19 mouse cellular contexts compared by ENCODE assay signal in the genomic region with DNA sequence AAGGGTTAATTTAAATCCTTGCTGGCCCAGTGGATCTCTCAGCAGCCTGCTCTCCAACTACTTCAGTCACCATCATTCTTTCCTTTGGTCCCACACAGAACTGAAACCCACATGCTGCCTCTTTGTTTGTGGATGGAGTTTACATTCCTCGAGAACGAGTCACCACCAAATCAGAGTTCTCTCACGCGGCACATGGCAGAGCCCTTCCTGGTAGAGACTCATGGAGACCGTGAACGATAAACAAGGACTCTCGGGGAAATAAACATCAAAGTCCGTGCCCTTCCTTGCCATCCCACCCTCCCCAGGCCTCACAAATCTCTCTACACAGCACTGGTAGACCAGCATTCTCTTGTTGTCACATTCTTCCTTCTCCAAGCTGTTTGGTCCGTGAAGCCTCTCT. TPM values are rescaled to one million over a fixed set of nuclear protein-coding genes. Genes with fewer than 3 reads are reported as not detected.
DNase-seq lines count a peak whose midpoint lies in the region; ATAC-seq lines count a peak whose summit lies in the region.
"Had no signal": no experiment of that assay in that cellular context is flagged by ENCODE, and none has a peak within 500 bp of the region (broad histone marks: within the 10 kb centered on the region; RNA-seq: fewer than 3 reads in every experiment).

No protein-coding gene starts in this region.

- intact Hi-C loops in left cerebral cortex, postnatal 36 days (cut with DNase I), result no loop called here

- DNase-seq in urinary bladder, postnatal 14 days (ENCODE audit: low spot score), result peak; percentile 48
- DNase-seq in urinary bladder, postnatal 4 days (ENCODE audit: low spot score in 2 of 2), result no peak
- DNase-seq in fibroblast of lung, adult 2 months (ENCODE audit: low read depth), result peak; percentile 56
- peak; percentile 44 for DNase-seq in lung, postnatal 25 days (ENCODE audit: low spot score)
- no peak for DNase-seq in left cerebral cortex, postnatal 36 days (ENCODE audit: low spot score in 2 of 2)
- no peak for DNase-seq in heart, adult 9 months (ENCODE audit: low spot score in 2 of 2)
- DNase-seq: cerebellum, adult 2 months; cerebellum, postnatal 36 days; heart, postnatal 4 days; kidney, adult 18-20 months; kidney, postnatal 25 days; left cerebral cortex, postnatal 4 days; liver, postnatal 0 days; midbrain, embryonic 14.5 days; right cerebral cortex, postnatal 25 days; thymus, postnatal 36 days had no signal

- ATAC-seq in frontal cortex, adult (ENCODE audit: low TSS enrichment), result no peak
- ATAC-seq: CD4-positive, CD25-positive, alpha-beta regulatory T cell, adult 4 months; hindbrain, embryonic 16.5 days; liver, postnatal 0 days had no signal

RNA-seq across cellular contexts. Expression of gene Spata13, which starts 12.7 kb away (rescaled TPM):
- total RNA-seq in left cerebral cortex, postnatal 36 days (2021), result 10 to 100 TPM; 10.4 to 20.6 TPM

Comparison
In these comparisons a context has a peak if more than half of its experiments do, and no peak if none do; other contexts are left out.
1. DNase-seq: peak in urinary bladder, postnatal 14 days (single experiment), fibroblast of lung, adult 2 months (single experiment) and lung, postnatal 25 days (single experiment); none in urinary bladder, postnatal 4 days (0 of 2), left cerebral cortex, postnatal 36 days (0 of 2) and heart, adult 9 months (0 of 2).